Mouse (Mus musculus) neural tube, embryonic 10.5 days (tissue): ENCODE measurements around the gene Tmem206.

Source experiments
- DNase-seq: peaks from one replicate; pipeline ENCODE4 v3.0.0-alpha.2; 2017; ENCODE audit warnings: low spot score; ENCODE audit errors: extremely low spot score

Tmem206 gene

GRCm38 (mm10) chr1:191350355-191350754 is 24.6 kb downstream of the Tmem206 start:
- DNase-seq: no peak

DNA sequence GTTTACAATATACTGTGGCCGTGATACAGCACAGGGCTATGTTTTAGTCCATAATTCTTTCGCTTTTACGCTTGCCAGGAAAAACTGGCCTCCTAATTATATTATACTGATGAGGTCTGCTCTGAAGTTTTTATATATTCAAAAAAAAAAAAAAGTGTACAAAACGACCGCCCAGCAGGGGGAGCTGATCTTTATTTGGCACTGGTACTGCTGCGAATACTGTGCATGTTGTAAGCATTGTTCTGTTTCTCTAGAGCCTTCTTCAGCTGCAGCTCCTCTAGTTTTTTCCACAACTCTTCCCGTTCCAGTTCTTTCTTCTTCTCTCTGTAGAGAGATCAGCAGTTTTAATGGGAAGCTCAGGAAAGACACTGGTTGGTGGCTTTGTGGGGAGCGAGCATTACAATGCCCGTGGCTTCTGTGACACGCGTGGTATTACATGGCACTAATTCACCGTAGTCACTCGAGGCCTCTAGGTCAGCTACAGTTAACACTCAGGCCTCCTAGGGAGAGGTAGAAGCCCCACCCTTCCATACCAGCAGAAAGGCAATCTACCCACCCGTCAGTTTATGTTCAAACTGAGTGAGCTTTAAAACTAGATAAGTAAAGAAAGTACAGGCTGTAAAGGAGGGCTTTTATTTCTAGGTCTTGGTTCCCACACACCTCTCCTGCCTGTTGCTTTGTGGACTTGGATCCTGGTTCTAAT is 27.2 kb downstream of the Tmem206 start:
- DNase-seq: peak; percentile 34

GRCm38 (mm10) chr1:191353836-191354235 is 28.1 kb downstream of the Tmem206 start:
- DNase-seq: no peak

- DNase-seq: no peak
Measured at GRCm38 (mm10) chr1:191356936-191357335, 31.2 kb downstream of the Tmem206 start.

GRCm38 (mm10) chr1:191359478-191359877 is 33.8 kb downstream of the Tmem206 start:
- DNase-seq: no peak

DNA sequence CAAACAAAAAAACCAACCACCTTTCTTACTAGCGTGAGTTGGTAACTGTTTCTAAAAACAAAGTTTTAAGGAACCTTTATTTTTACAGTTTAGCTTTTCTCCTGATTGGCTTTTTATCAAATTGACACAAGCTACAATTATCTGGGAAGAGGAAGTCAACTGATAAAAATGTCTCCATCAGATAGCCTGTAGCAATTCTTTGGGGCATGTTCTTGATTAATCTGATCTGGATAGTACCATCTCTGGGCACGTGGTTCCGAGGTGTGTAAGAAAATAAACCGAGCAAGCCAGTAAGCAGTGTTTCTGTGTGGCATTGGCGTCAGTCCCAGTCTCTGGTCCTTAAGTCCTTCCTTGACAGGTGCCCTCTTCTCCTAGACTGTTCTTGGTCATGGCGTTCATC is 36.7 kb downstream of the Tmem206 start:
- DNase-seq: no peak

GRCm38 (mm10) chr1:191364477-191364876 is 38.8 kb downstream of the Tmem206 start:
- DNase-seq: no peak

- no peak for DNase-seq
Measured at GRCm38 (mm10) chr1:191368193-191368592, 42.5 kb downstream of the Tmem206 start.

GRCm38 (mm10) chr1:191369140-191369539 is 43.4 kb downstream of the Tmem206 start:
- DNase-seq: no peak

DNA sequence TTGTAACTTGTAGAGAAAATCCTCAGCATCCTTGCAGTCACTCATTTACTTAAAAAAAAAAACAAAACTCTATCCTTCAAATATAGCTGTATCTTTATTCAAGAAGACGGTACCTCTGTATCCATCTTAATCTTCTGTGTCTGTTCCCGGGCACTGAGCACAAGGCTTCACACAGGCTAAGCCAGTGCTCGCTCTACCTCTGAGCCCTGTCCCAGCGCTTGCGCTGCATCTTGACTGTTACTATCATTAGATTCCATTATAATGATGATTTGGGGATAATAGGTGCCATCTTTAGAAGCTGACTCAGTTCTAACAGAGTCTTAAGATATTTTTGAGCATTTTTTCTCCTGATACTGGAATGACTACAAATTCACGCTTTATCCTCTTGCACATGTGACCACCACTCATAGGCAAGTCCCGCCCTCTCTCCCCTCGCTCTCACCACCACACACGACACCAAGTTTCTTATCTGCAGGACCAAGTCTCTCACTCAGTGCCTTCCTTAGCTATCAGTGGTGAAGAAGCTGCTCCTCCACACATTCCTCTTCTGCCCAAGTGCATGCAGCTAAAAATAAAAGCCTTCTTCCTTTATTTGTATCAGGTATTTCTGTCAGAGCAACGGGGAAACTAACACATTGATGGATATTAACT is 49.4 kb downstream of the Tmem206 start:
- DNase-seq: no peak

DNA sequence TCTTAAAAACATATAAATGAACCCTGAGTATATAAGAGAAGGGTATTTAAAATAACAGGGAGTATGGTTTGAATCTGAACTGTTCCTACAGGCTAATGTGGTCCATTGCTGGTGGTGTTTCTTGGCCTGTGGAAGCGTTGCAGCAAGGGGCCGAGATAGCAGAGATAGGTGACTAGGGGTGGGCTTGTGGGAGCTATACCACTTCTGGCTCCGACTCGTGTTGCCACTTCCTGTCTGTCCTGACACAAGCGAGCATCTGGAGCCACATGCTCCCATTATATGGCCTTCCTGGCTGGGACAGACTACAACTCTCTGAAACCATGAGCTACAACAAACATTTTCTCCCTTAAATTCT is 49.9 kb downstream of the Tmem206 start:
- DNase-seq: no peak

DNA sequence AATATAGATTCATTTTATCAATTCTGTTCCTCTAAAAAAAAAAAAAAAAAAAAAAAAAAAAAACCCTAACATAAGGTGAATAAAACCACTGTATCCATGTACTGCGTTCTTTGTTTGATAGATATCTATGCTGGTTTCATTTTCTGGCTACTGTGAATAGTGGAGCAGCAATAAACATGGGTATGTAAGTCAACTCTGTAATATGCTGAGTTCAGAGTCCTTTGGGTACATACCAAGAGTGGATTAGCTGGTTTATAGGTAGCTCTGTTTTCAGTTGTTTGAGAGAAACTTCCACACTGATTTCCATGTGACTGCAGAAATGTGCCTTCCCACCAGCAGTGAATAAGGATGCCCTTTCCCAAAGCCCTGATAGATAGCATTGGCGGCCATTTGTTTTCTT is 52.4 kb downstream of the Tmem206 start:
- no peak for DNase-seq

DNA sequence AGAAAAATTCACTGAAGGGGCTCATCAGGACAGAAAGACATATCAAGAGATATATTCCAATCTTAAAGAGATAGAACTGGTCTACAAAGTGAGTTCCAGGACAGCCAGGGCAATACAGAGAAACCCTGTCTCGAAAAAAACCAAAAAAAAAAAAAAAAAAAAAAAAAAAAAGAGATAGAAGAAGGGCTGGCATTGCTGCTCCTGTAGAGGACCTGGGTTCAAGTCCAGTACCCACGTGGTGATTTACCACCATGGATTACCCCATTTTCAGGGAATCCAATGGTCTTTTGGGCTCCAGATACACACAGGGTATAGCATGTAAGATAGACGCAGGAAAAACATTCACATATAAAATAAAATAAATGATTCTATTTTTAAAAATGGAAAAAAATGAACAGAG is 55.1 kb downstream of the Tmem206 start:
- no peak for DNase-seq

DNA sequence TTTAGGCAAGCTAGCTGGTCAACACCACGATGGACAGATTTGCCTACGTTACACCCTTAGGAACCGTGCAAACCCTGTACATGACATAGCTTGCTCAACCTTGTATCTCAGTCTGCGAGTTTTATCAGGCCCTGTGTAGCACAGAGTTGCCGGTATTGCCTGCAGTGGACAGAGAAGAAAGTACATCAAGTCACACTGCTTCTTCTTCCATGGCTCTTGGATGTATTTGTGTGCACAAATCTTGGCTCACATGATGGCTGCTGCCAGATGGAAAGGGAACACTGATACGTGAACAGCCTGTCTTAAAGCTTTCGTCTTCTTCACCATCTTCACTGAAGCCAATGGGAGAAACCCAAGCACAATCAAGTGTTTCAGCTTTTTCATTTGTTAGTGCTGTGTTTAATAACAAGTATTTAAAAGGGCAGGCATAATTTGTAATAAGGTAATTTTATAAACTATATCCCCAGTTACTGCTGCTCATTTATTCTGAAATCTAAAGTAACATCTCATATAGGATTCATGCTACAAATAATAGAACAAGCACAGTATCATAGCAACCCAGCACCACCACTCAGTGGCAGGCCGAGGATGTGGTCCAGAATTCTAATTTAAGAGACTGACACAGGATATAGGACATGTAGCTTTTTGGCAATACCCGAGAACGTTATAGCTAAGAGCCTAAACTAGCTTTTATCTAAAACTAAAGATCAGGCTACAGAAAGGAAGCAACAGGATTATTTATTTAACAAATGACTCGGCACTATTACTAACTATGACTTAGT is 56.4 kb downstream of the Tmem206 start:
- no peak for DNase-seq

DNA sequence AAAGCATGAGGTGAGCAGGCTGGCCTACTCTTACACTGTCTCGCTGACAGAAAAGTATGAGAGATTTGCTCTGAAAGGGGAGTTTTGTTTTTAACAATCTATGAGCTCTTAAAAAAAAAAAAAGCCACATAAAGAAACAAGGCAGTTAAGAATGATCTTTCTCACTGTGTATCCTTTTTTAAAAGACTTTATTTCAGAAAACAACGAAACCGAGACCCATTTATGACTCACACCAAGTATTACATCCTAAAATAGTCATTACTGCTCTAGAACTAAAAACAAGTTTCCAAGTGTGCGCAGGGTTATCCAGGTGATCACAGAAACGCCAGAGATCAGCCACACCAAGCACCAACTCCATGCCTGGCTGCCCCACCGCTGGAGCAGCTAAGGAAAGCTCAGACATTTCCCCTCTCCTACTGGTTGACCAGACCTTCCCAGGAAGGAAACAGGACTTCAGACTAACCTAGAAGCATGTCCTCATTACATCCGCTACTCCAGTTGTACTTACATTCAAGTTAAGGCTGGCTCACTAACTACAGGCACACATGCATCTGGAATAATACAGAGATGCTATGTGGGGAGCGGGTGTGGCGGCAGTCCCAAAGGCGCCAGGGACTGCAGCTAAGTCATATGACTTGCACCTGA is 59.2 kb downstream of the Tmem206 start:
- no peak for DNase-seq

GRCm38 (mm10) chr1:191391311-191391710 is 65.6 kb downstream of the Tmem206 start:
- no peak for DNase-seq

- no peak for DNase-seq
Measured at GRCm38 (mm10) chr1:191393536-191393935, 67.8 kb downstream of the Tmem206 start.

GRCm38 (mm10) chr1:191394126-191394525 is 68.4 kb downstream of the Tmem206 start:
- no peak for DNase-seq

GRCm38 (mm10) chr1:191395200-191395599 is 69.5 kb downstream of the Tmem206 start:
- no peak for DNase-seq

DNA sequence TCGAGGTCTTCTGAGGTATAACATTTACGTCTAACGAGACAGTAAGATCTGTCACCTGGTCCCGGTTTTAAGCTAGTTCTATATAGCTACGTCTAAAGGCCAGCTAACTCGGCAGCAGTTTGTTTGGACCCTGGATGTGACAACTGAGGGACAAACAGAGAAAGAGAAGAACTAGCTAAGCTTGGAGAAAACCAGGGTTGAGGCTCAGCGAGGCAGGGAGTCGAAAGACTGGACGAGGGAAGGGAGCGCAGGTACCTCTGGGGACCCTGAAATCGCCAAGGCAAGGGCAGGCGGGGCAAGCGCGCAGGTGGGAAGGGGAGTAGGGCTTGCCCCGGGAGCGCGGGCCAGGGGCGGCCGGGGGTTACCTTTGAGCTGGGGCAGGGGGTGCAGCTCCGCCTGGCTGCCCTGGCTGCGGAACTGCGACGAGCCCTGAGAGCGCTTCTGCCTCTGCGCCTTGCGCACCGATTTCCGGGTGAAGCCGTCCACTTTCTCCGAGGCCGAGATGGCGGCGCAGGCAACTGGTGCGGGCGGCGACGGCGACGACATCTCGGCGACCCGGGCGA is 70.2 kb downstream of the Tmem206 start:
- peak; percentile 68 for DNase-seq

DNA sequence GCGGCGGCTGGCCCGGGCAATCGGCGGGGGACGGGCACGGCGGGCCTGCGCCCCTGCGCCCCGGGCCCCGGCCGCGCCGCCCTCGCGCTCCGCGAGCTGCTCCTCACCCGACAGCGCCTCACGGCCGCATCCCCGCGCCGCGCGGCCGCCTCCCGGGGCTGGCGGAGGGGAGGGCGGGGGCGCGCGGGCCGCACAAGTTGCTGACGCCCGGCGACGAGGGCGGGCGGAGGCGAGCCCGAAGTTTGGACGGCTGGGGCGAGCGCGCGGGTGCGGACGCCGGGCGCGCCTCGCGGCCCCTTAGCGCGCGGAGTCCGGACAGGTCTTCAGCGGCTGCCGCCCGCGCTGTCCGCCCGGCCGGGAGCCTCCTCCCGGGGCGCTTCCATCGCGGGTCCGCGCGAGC is 70.7 kb downstream of the Tmem206 start:
- no peak for DNase-seq
